Mouse (Mus musculus): ENCODE results near the gene Abca13.
"Not testable (repeated sequence)": the region's sequence is repeated elsewhere in the genome, so short reads cannot be mapped to it uniquely, and the experiment has no call there.

Abca13 gene

GRCm38 (mm10) chr11:9191555-9192131 lies at the start of gene Abca13:
Gene Abca13, plus strand, starts transcription at chr11:9191942.
- ATAC-seq (ENCODE audit: insufficient number of reproducible peaks, low FRiP score, low TSS enrichment), result no peak

GRCm38 (mm10) chr11:9145113-9145512 lies 46.6 kb upstream of the Abca13 start:
- no peak for ATAC-seq (ENCODE audit: insufficient number of reproducible peaks, low FRiP score, low TSS enrichment)

GRCm38 (mm10) chr11:9146115-9146514 lies 45.6 kb upstream of the Abca13 start:
- ATAC-seq (ENCODE audit: insufficient number of reproducible peaks, low FRiP score, low TSS enrichment), result no peak

GRCm38 (mm10) chr11:9146683-9147082 lies 45.1 kb upstream of the Abca13 start:
- no peak for ATAC-seq (ENCODE audit: insufficient number of reproducible peaks, low FRiP score, low TSS enrichment)

- ATAC-seq (ENCODE audit: insufficient number of reproducible peaks, low FRiP score, low TSS enrichment), result no peak
Measured at GRCm38 (mm10) chr11:9148206-9148605, 43.5 kb upstream of the Abca13 start.

- ATAC-seq (ENCODE audit: insufficient number of reproducible peaks, low FRiP score, low TSS enrichment), result not testable (repeated sequence)
Measured at GRCm38 (mm10) chr11:9150403-9150802, 41.3 kb upstream of the Abca13 start.

- no peak for ATAC-seq (ENCODE audit: insufficient number of reproducible peaks, low FRiP score, low TSS enrichment)
Measured at GRCm38 (mm10) chr11:9159953-9160352, 31.8 kb upstream of the Abca13 start.

- ATAC-seq (ENCODE audit: insufficient number of reproducible peaks, low FRiP score, low TSS enrichment), result no peak
Measured at GRCm38 (mm10) chr11:9167331-9167730, 24.4 kb upstream of the Abca13 start.

GRCm38 (mm10) chr11:9181477-9181876 lies 10.3 kb upstream of the Abca13 start:
- no peak for ATAC-seq (ENCODE audit: insufficient number of reproducible peaks, low FRiP score, low TSS enrichment)

GRCm38 (mm10) chr11:9189471-9189870 lies 2.3 kb upstream of the Abca13 start:
- not testable (repeated sequence) for ATAC-seq (ENCODE audit: insufficient number of reproducible peaks, low FRiP score, low TSS enrichment)

- no peak for ATAC-seq (ENCODE audit: insufficient number of reproducible peaks, low FRiP score, low TSS enrichment)
Measured at GRCm38 (mm10) chr11:9190772-9191554, 779 bp upstream of the Abca13 start.

GRCm38 (mm10) chr11:9194861-9195260 lies 3.1 kb downstream of the Abca13 start:
- ATAC-seq (ENCODE audit: insufficient number of reproducible peaks, low FRiP score, low TSS enrichment), result no peak

GRCm38 (mm10) chr11:9199868-9200267 lies 8.1 kb downstream of the Abca13 start:
- no peak for ATAC-seq (ENCODE audit: insufficient number of reproducible peaks, low FRiP score, low TSS enrichment)

- ATAC-seq (ENCODE audit: insufficient number of reproducible peaks, low FRiP score, low TSS enrichment), result no peak
Measured at GRCm38 (mm10) chr11:9210707-9211106, 19.0 kb downstream of the Abca13 start.

GRCm38 (mm10) chr11:9213580-9213979 lies 21.8 kb downstream of the Abca13 start:
- peak; percentile 79 for ATAC-seq (ENCODE audit: insufficient number of reproducible peaks, low FRiP score, low TSS enrichment)

- ATAC-seq (ENCODE audit: insufficient number of reproducible peaks, low FRiP score, low TSS enrichment), result no peak
Measured at GRCm38 (mm10) chr11:9216252-9216651, 24.5 kb downstream of the Abca13 start.

GRCm38 (mm10) chr11:9220501-9220900 lies 28.8 kb downstream of the Abca13 start:
- ATAC-seq (ENCODE audit: insufficient number of reproducible peaks, low FRiP score, low TSS enrichment), result no peak

GRCm38 (mm10) chr11:9221646-9222045 lies 29.9 kb downstream of the Abca13 start:
- no peak for ATAC-seq (ENCODE audit: insufficient number of reproducible peaks, low FRiP score, low TSS enrichment)

GRCm38 (mm10) chr11:9226399-9226798 lies 34.7 kb downstream of the Abca13 start:
- no peak for ATAC-seq (ENCODE audit: insufficient number of reproducible peaks, low FRiP score, low TSS enrichment)

GRCm38 (mm10) chr11:9249627-9250026 lies 57.9 kb downstream of the Abca13 start:
- ATAC-seq (ENCODE audit: insufficient number of reproducible peaks, low FRiP score, low TSS enrichment), result not testable (repeated sequence)

- not testable (repeated sequence) for ATAC-seq (ENCODE audit: insufficient number of reproducible peaks, low FRiP score, low TSS enrichment)
Measured at GRCm38 (mm10) chr11:9263072-9263471, 71.3 kb downstream of the Abca13 start.

GRCm38 (mm10) chr11:9269090-9269489 lies 77.3 kb downstream of the Abca13 start:
- ATAC-seq (ENCODE audit: insufficient number of reproducible peaks, low FRiP score, low TSS enrichment), result no peak

All from cerebellum, adult (tissue).